ENCODE assay signal across 26 mouse cellular contexts in the genomic region with DNA sequence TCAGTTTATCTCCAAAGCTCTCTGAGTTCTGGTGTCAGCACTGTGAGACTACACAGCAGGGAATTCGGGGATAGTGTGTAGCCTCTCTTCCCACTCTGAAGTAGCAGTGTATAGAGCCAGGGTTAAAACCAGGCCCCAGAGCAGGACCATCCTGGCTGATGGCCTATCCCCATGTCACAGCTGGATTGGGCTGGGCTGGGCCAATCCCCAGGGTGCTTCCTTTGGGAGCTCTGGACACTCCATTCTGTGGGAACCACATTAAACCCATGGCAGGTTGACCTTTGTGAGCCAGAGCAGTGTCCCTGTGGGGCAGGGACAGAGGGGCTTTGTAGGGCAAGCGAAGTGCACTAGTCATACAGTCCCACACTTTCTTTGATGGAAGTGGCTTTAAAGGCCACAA. TPM values are rescaled to one million over a fixed set of nuclear protein-coding genes. Genes with fewer than 3 reads are reported as not detected.
DNase-seq lines count a peak whose midpoint lies in the region; ATAC-seq and TF ChIP-seq lines count a peak whose summit lies in the region.
"Had no signal": no experiment of that assay in that cellular context is flagged by ENCODE, and none has a peak within 500 bp of the region (broad histone marks: within the 10 kb centered on the region; RNA-seq: fewer than 3 reads in every experiment).

No protein-coding gene starts in this region.

- H3K9ac ChIP-seq in limb, embryonic 12.5 days (replicated peaks), result no peak overlapping the region
- H3K9ac ChIP-seq in intestine, postnatal 0 days (ENCODE audit: low read depth, low read length), result no peak overlapping the region
- no peak overlapping the region for H3K9ac ChIP-seq in stomach, postnatal 0 days (ENCODE audit: low read length)
- H3K9ac ChIP-seq: forebrain, embryonic 15.5 days; liver, embryonic 13.5 days; lung, embryonic 14.5 days; neural tube, embryonic 13.5 days had no signal

- peaks cover 34% of the 10 kb centered on the region for H3K27me3 ChIP-seq in heart, embryonic 10.5 days (ENCODE audit: insufficient read depth, poor library complexity, severe bottlenecking)
- no peaks in the 10 kb centered on the region for H3K27me3 ChIP-seq in limb, embryonic 12.5 days
- H3K27me3 ChIP-seq in limb, embryonic 10.5 days (ENCODE audit: low read depth, poor library complexity, severe bottlenecking), result peaks cover 17% of the 10 kb centered on the region; the same call in 1 of the 2 replicates
- no peaks in the 10 kb centered on the region for H3K27me3 ChIP-seq in intestine, postnatal 0 days (replicated peaks; ENCODE audit: control insufficient read depth, insufficient read depth, low read length)
- H3K27me3 ChIP-seq in stomach, postnatal 0 days (ENCODE audit: control insufficient read depth, insufficient read depth, low read length), result no peaks in the 10 kb centered on the region

- no peak for TF ChIP-seq CTCF in intestine, postnatal 0 days (IDR thresholded peaks at IDR 0.05; ENCODE audit: low read depth)
- TF ChIP-seq CTCF in stomach, postnatal 0 days (IDR thresholded peaks at IDR 0.05; ENCODE audit: low read depth), result no peak

- no peaks in the 10 kb centered on the region for H3K9me3 ChIP-seq in heart, embryonic 10.5 days
- no peaks in the 10 kb centered on the region for H3K9me3 ChIP-seq in limb, embryonic 12.5 days
- H3K9me3 ChIP-seq in limb, embryonic 10.5 days (replicated peaks), result no peaks in the 10 kb centered on the region
- H3K9me3 ChIP-seq in intestine, postnatal 0 days (ENCODE audit: control insufficient read depth), result no peaks in the 10 kb centered on the region
- H3K9me3 ChIP-seq in stomach, postnatal 0 days (ENCODE audit: control insufficient read depth, low read length), result no peaks in the 10 kb centered on the region
- H3K9me3 ChIP-seq: forebrain, embryonic 15.5 days; hindbrain, embryonic 10.5 days; liver, embryonic 13.5 days; neural tube, embryonic 13.5 days had no signal

- 79% methylated on average over 2 of the region's 2 CpGs for WGBS in heart, embryonic 10.5 days
- 82% methylated on average over 2 of the region's 2 CpGs for WGBS in limb, embryonic 12.5 days
- 88% methylated on average over 2 of the region's 2 CpGs for WGBS in limb, embryonic 10.5 days
- 62% methylated on average over 2 of the region's 2 CpGs for WGBS in intestine, postnatal 0 days
- 72% methylated on average over 2 of the region's 2 CpGs for WGBS in stomach, postnatal 0 days

- DNase-seq in heart, adult 18-20 months, result peak; percentile 25 to 38
- DNase-seq in heart, embryonic 10.5 days (ENCODE audit: low spot score), result no peak
- no peak for DNase-seq in limb, embryonic 10.5 days (ENCODE audit: low spot score)
- DNase-seq in stomach, postnatal 0 days (ENCODE audit: low spot score), result no peak
- DNase-seq in layer of hippocampus, adult 9-10 months (ENCODE audit: low spot score), result no peak
- DNase-seq in embryo, embryonic 9.5 days (ENCODE audit: extremely low spot score), result no peak
- DNase-seq: adrenal gland, postnatal 25 days; cerebellum, adult 2 months; kidney, adult 8-10 months; left cerebral cortex, postnatal 4 days; liver, embryonic 13.5 days; lung, embryonic 14.5 days; lung, postnatal 4 days had no signal

- H3K36me3 ChIP-seq in heart, embryonic 10.5 days, result no peaks in the 10 kb centered on the region
- H3K36me3 ChIP-seq in limb, embryonic 12.5 days, result peaks cover 7% of the 10 kb centered on the region
- peaks cover 6% of the 10 kb centered on the region; the same call in 1 of the 2 replicates for H3K36me3 ChIP-seq in limb, embryonic 10.5 days
- 0 out of 2 replicates have a peak, but pooled peaks cover 2% of the 10 kb centered on the region for H3K36me3 ChIP-seq in intestine, postnatal 0 days (ENCODE audit: control insufficient read depth, insufficient read depth)
- no peaks in the 10 kb centered on the region; the same call in 1 of the 2 replicates for H3K36me3 ChIP-seq in stomach, postnatal 0 days (ENCODE audit: control insufficient read depth, insufficient read depth, low read length)
- H3K36me3 ChIP-seq: forebrain, embryonic 15.5 days; hindbrain, embryonic 10.5 days; liver, embryonic 13.5 days; neural tube, embryonic 13.5 days had no signal

- TF ChIP-seq EP300 in stomach, postnatal 0 days (optimal IDR thresholded peaks at IDR 0.05), result no peak

- H3K27ac ChIP-seq in heart, embryonic 10.5 days, result no peak overlapping the region
- no peak overlapping the region for H3K27ac ChIP-seq in limb, embryonic 12.5 days
- H3K27ac ChIP-seq in limb, embryonic 10.5 days, result no peak overlapping the region
- H3K27ac ChIP-seq in intestine, postnatal 0 days (ENCODE audit: low read depth, low read length), result no peak overlapping the region
- no peak overlapping the region for H3K27ac ChIP-seq in stomach, postnatal 0 days (replicated peaks)
- H3K27ac ChIP-seq: forebrain, embryonic 15.5 days; hindbrain, embryonic 10.5 days; hindbrain, postnatal 0 days; liver, embryonic 13.5 days; neural tube, embryonic 13.5 days had no signal

- H3K4me3 ChIP-seq in heart, embryonic 10.5 days, result no peak overlapping the region
- H3K4me3 ChIP-seq in limb, embryonic 12.5 days (replicated peaks), result no peak overlapping the region
- H3K4me3 ChIP-seq in limb, embryonic 10.5 days, result no peak overlapping the region
- peak overlapping the region; percentile 50 for H3K4me3 ChIP-seq in intestine, postnatal 0 days (ENCODE audit: low read depth, low read length)
- peak overlapping the region; percentile 48; the same call in 1 of the 2 replicates for H3K4me3 ChIP-seq in stomach, postnatal 0 days (ENCODE audit: low read depth, low read length)
- H3K4me3 ChIP-seq: forebrain, embryonic 15.5 days; hindbrain, embryonic 10.5 days had no signal

- H3K4me1 ChIP-seq in heart, embryonic 10.5 days, result peaks cover 29% of the 10 kb centered on the region
- peaks cover 36% of the 10 kb centered on the region for H3K4me1 ChIP-seq in limb, embryonic 12.5 days (replicated peaks)
- H3K4me1 ChIP-seq in limb, embryonic 10.5 days, result peaks cover 40% of the 10 kb centered on the region
- H3K4me1 ChIP-seq in intestine, postnatal 0 days (replicated peaks; ENCODE audit: control insufficient read depth, insufficient read depth, low read length), result 0 out of 2 replicates have a peak, but pooled peaks cover 2% of the 10 kb centered on the region
- no peaks in the 10 kb centered on the region for H3K4me1 ChIP-seq in stomach, postnatal 0 days (replicated peaks; ENCODE audit: control insufficient read depth, insufficient read depth)

- no peak for ATAC-seq in limb, embryonic 12.5 days (ENCODE audit: insufficient number of reproducible peaks, insufficient read depth, low FRiP score, low TSS enrichment, low read depth)
- ATAC-seq in intestine, postnatal 0 days, result no peak
- ATAC-seq in stomach, postnatal 0 days (ENCODE audit: low FRiP score, low TSS enrichment), result no peak
- ATAC-seq: forebrain, embryonic 15.5 days; hindbrain, postnatal 0 days had no signal

- H3K4me2 ChIP-seq in limb, embryonic 12.5 days, result 0 out of 2 replicates have a peak overlapping the region, but pooled peaks have one; percentile 3
- H3K4me2 ChIP-seq in intestine, postnatal 0 days (replicated peaks; ENCODE audit: low read depth), result peak overlapping the region; percentile 79
- H3K4me2 ChIP-seq in stomach, postnatal 0 days (replicated peaks; ENCODE audit: low read depth), result peak overlapping the region; percentile 64
- H3K4me2 ChIP-seq: forebrain, embryonic 15.5 days; midbrain, embryonic 11.5 days had no signal

RNA-seq across cellular contexts. Expression of a gene that starts 14.5 kb away (rescaled TPM):
- total RNA-seq in heart, adult 18-20 months (2021), result 10 to 100 TPM; 10.5 to 13.0 TPM
- polyA plus RNA-seq in heart, embryonic 10.5 days (2016; fragmentation: Nextera tagmentation; extraction: Ambion mirVana), result 6.8 and 8.3 TPM in 2 replicates
- 10.6 and 11.9 TPM in 2 replicates for polyA plus RNA-seq in limb, embryonic 12.5 days (2016; fragmentation: Nextera tagmentation; extraction: Ambion mirVana)
- polyA plus RNA-seq in limb, embryonic 10.5 days (2016; fragmentation: Nextera tagmentation; extraction: Ambion mirVana), result 8.1 and 9.7 TPM in 2 replicates
- 476 and 488 TPM in 2 replicates for polyA plus RNA-seq in intestine, postnatal 0 days (2015; fragmentation: Nextera tagmentation; extraction: Ambion mirVana)
- polyA plus RNA-seq in stomach, postnatal 0 days (2015; fragmentation: Nextera tagmentation; extraction: Ambion mirVana), result 31.4 and 36.8 TPM in 2 replicates

RNA-seq across cellular contexts. Expression of a gene that starts 35.8 kb away (rescaled TPM):
- under 1 TPM in 1 of 2 experiments, not detected in 1; 0.12 TPM for total RNA-seq in heart, adult 18-20 months (2021)
- 0.21 and 0.48 TPM in 2 replicates for polyA plus RNA-seq in heart, embryonic 10.5 days (2016; fragmentation: Nextera tagmentation; extraction: Ambion mirVana)
- polyA plus RNA-seq in limb, embryonic 12.5 days (2016; fragmentation: Nextera tagmentation; extraction: Ambion mirVana), result 0.14 and 0.32 TPM in 2 replicates
- polyA plus RNA-seq in limb, embryonic 10.5 days (2016; fragmentation: Nextera tagmentation; extraction: Ambion mirVana), result 0.21 TPM in 1 of 2 replicates, not detected in the other
- polyA plus RNA-seq in intestine, postnatal 0 days (2015; fragmentation: Nextera tagmentation; extraction: Ambion mirVana), result 1.7 and 1.9 TPM in 2 replicates
- polyA plus RNA-seq in stomach, postnatal 0 days (2015; fragmentation: Nextera tagmentation; extraction: Ambion mirVana), result 1.5 and 2.5 TPM in 2 replicates
- total RNA-seq: CH12.LX, MEL had no signal
- polyA plus RNA-seq: embryonic facial prominence, embryonic 11.5 days had no signal

RNA-seq across cellular contexts. Expression of a gene that starts 52.8 kb away (rescaled TPM):
- not detected for total RNA-seq in heart, adult 18-20 months (2021)
- 0.16 and 0.30 TPM in 2 replicates for polyA plus RNA-seq in heart, embryonic 10.5 days (2016; fragmentation: Nextera tagmentation; extraction: Ambion mirVana)
- polyA plus RNA-seq in limb, embryonic 12.5 days (2016; fragmentation: Nextera tagmentation; extraction: Ambion mirVana), result not detected in 2 replicates
- polyA plus RNA-seq in limb, embryonic 10.5 days (2016; fragmentation: Nextera tagmentation; extraction: Ambion mirVana), result not detected in 2 replicates
- 0.21 and 0.27 TPM in 2 replicates for polyA plus RNA-seq in intestine, postnatal 0 days (2015; fragmentation: Nextera tagmentation; extraction: Ambion mirVana)
- polyA plus RNA-seq in stomach, postnatal 0 days (2015; fragmentation: Nextera tagmentation; extraction: Ambion mirVana), result not detected in 2 replicates
- total RNA-seq: adrenal gland, postnatal 25 days; CH12.LX; gastrocnemius, postnatal 4 days; layer of hippocampus, adult 8-10 months; MEL had no signal
- polyA plus RNA-seq: cerebellum, adult 2 months; forebrain, embryonic 15.5 days; heart, embryonic 14.5 days; hindbrain, embryonic 10.5 days; liver, embryonic 13.5 days; lung, embryonic 14.5 days; midbrain, embryonic 11.5 days; neural tube, embryonic 13.5 days had no signal

Comparison
In these comparisons a context has a peak if more than half of its experiments do, and no peak if none do; other contexts are left out.
1. DNase-seq: peak in heart, adult 18-20 months (2 of 2); none in heart, embryonic 10.5 days (single experiment), limb, embryonic 10.5 days (single experiment), stomach, postnatal 0 days (single experiment), layer of hippocampus, adult 9-10 months (single experiment) and embryo, embryonic 9.5 days (single experiment).
2. H3K4me3 ChIP-seq: peak in intestine, postnatal 0 days (single experiment) and stomach, postnatal 0 days (single experiment); none in heart, embryonic 10.5 days (single experiment), limb, embryonic 12.5 days (single experiment) and limb, embryonic 10.5 days (single experiment).
3. H3K4me2 ChIP-seq: peak in every context shown above with its lines; median percentile 79 in intestine, postnatal 0 days; 64 in stomach, postnatal 0 days; 3 in limb, embryonic 12.5 days.
4. RNA of a gene that starts 14.5 kb away (polyA plus RNA-seq): 476 to 488 TPM in intestine, postnatal 0 days; 31.4 to 36.8 TPM in stomach, postnatal 0 days, 10.6 to 11.9 TPM in limb, embryonic 12.5 days, 8.1 to 9.7 TPM in limb, embryonic 10.5 days and 6.8 to 8.3 TPM in heart, embryonic 10.5 days; every median in the first group is over 10 times any median in the second.